Mouse (Mus musculus) midbrain, postnatal 0 days (tissue): ENCODE measurements around the gene Kit. TPM values are rescaled to one million over a fixed set of nuclear protein-coding genes. Genes with fewer than 3 reads are reported as not detected.

ENCODE experiments used
- ATAC-seq: fragments of 200-750 bp; cut with Nextera tagmentation; 2 replicates; pipeline ENCODE4 v1.8.0; 2017; ENCODE audit warnings: moderate number of reproducible peaks, mild to moderate bottlenecking, moderate TSS enrichment, moderate library complexity; ENCODE audit not compliant: low FRiP score
- DNase-seq: peaks from one replicate; pipeline ENCODE4 v3.0.0-alpha.2; 2015; ENCODE audit warnings: low spot score
- H3K27ac ChIP-seq: fragments of 300-500 bp; sonication (generic); 2 replicates; pipeline ENCODE4 v1.5.1; 2014; ENCODE audit warnings: low read depth, mild to moderate bottlenecking, low read length, mixed read lengths
- H3K27me3 ChIP-seq: fragments of 300-500 bp; sonication (generic); 2 replicates; pipeline ENCODE4 v1.6.1; 2014; ENCODE audit warnings: low read length, control low read depth, mixed read lengths; ENCODE audit not compliant: insufficient read depth
- H3K36me3 ChIP-seq: fragments of 300-500 bp; sonication (generic); 2 replicates; pipeline ENCODE4 v1.6.1; 2014; ENCODE audit warnings: low read length, control low read depth, mixed read lengths; ENCODE audit not compliant: insufficient read depth
- H3K4me1 ChIP-seq: fragments of 300-500 bp; sonication (generic); 2 replicates; pipeline ENCODE4 v1.6.1; 2014; ENCODE audit warnings: mild to moderate bottlenecking, control low read depth, antibody characterized with exemption, low read length, mixed read lengths; ENCODE audit not compliant: insufficient read depth
- H3K4me2 ChIP-seq: fragments of 300-500 bp; sonication (generic); 2 replicates; pipeline ENCODE4 v1.6.1; 2014; ENCODE audit warnings: low read depth, mild to moderate bottlenecking, low read length, mixed read lengths; ENCODE audit not compliant: poor library complexity, severe bottlenecking
- H3K4me3 ChIP-seq: fragments of 300-500 bp; sonication (generic); 2 replicates; pipeline ENCODE4 v1.5.1; 2014; ENCODE audit warnings: low read depth, mild to moderate bottlenecking, low read length, moderate library complexity
- H3K9ac ChIP-seq: fragments of 300-500 bp; sonication (generic); replicated peaks from 2 replicates; pipeline ENCODE4 v1.6.1; 2014; ENCODE audit warnings: mild to moderate bottlenecking, low read length, moderate library complexity, mixed read lengths; ENCODE audit not compliant: poor library complexity, severe bottlenecking
- H3K9me3 ChIP-seq: fragments of 300-500 bp; sonication (generic); 2 replicates; pipeline ENCODE4 v1.6.1; 2016; ENCODE audit warnings: low read length, control low read depth
- CTCF ChIP-seq: IDR thresholded peaks from 2 replicates; pipeline ENCODE4 v1.5.1; 2016; ENCODE audit warnings: antibody characterized with exemption, mild to moderate bottlenecking
- WGBS: fragments of 180-500 bp; shearing (Covaris S2); extraction: QIAGEN DNeasy Blood & Tissue Kit; methylation state at CpG from one replicate; pipeline ENCODE4 v1.1.7; 2014; 5-methylcytosine and 5-hydroxymethylcytosine counted together
- polyA plus RNA-seq: library from polyadenylated mRNA; unstranded; fragments of >200 nt; fragmentation: Nextera tagmentation; extraction: Ambion mirVana; gene quantifications from 2 replicates; pipeline ENCODE4 v1.2.1, GENCODE M21; 2015
- total RNA-seq: library from RNA; depleted of rRNA; stranded (reverse); fragments of >200 nt; gene quantifications from 2 replicates; pipeline ENCODE4 v1.2.3, GENCODE M21; 2014

Gene Kit
- total and polyA plus RNA-seq, 2 experiments from 2014 or later, result 29.9 to 51.6 TPM

- H3K4me3 ChIP-seq, result no peak overlapping the region
- no peak for DNase-seq
- 77% methylated on average over 14 of the region's 14 CpGs for WGBS
- no peaks in the 10 kb centered on the region for H3K9me3 ChIP-seq
- H3K4me1 ChIP-seq, result no peaks in the 10 kb centered on the region
- no peaks in the 10 kb centered on the region for H3K36me3 ChIP-seq
- H3K27me3 ChIP-seq, result no peaks in the 10 kb centered on the region
- no peak overlapping the region for H3K9ac ChIP-seq
- no peak for TF ChIP-seq CTCF
- H3K27ac ChIP-seq, result no peak overlapping the region
- ATAC-seq, result no peak
- no peak overlapping the region for H3K4me2 ChIP-seq
Measured at GRCm38 (mm10) chr5:75606898-75607297, 32.2 kb downstream of the Kit start.

DNA sequence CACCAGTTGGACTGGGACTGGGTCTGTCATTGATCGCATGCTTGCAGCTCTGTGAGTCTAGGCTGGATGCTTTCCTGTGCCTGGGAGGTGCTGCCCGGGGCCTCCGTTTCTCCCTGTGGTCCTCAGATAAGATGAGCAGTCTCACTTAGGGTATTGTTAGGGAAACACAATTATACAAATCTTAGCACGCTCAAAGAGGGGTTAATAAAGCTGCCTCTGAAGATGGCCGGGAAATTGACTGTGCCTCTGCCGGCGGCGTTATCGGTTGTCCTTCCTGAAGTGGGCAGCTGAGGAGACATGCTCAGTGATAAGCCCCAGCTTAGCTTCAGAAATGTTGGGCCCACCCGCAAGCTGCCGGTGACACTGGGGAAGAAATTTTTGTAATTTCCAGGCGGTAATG is 33.3 kb downstream of the Kit start:
- Histone ChIP-seq H3K36me3 (no peaks in the 10 kb centered on the region), H3K27me3 (no peaks in the 10 kb centered on the region), H3K4me1 (no peaks in the 10 kb centered on the region), H3K4me3 (no peak overlapping the region), H3K9me3 (no peaks in the 10 kb centered on the region), H3K27ac (no peak overlapping the region), H3K9ac (no peak overlapping the region), H3K4me2 (no peak overlapping the region)
- ATAC-seq, result no peak
- DNase-seq, result no peak
- TF ChIP-seq CTCF, result no peak
- WGBS, result 72% methylated on average over 12 of the region's 12 CpGs

DNA sequence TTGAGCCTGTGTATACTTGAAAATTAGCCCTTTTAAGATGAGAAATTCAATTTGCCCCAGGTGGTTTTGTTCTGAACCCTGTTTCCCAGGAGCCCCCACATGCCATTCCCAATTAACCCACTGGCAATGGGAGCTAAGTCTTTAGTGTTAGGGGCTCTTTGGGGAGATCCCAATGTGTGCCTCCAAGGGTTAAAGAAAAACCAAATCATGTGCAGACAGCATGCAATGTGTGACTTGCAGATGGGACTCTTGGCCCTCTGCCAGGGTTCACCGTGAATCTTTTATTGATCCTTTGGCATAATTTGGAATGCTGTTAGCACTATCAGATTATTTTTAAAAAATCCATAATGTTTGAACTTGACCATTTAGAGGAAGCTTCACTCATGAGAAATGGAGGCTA is 37.7 kb downstream of the Kit start:
- H3K27me3 ChIP-seq, result no peaks in the 10 kb centered on the region
- no peak overlapping the region for H3K9ac ChIP-seq
- DNase-seq (peak; percentile 64), ATAC-seq (no peak)
- H3K36me3 ChIP-seq, result no peaks in the 10 kb centered on the region
- WGBS, result 19% methylated on average over 1 of the region's 1 CpGs
- no peak overlapping the region for H3K4me3 ChIP-seq
- no peaks in the 10 kb centered on the region for H3K4me1 ChIP-seq
- H3K4me2 ChIP-seq, result no peak overlapping the region
- no peaks in the 10 kb centered on the region for H3K9me3 ChIP-seq
- TF ChIP-seq CTCF, result no peak
- no peak overlapping the region for H3K27ac ChIP-seq

DNA sequence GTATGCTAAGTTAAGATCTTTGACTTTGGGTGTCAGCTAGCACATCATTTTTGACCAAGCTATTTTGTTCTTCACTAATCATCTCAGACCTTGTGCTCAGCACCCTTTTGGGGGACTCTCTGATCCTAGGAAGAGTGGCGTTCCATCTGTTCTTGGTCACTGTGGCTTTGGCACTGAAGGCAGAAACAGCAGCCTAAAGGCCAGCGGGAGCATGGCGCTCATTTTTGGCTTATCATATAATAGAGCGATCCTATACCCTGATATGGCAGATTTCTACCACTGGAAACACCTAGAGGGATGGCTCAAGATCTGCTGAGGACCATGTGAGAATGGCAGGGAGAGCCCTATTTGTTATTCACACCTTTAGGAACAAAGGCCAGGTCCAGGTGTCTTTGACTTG is 38.2 kb downstream of the Kit start:
- H3K4me1 ChIP-seq, result no peaks in the 10 kb centered on the region
- no peaks in the 10 kb centered on the region for H3K27me3 ChIP-seq
- no peak overlapping the region for H3K9ac ChIP-seq
- H3K4me2 ChIP-seq, result no peak overlapping the region
- H3K4me3 ChIP-seq, result no peak overlapping the region
- H3K36me3 ChIP-seq, result no peaks in the 10 kb centered on the region
- DNase-seq (peak; percentile 49), ATAC-seq (no peak)
- H3K27ac ChIP-seq, result no peak overlapping the region
- no peak for TF ChIP-seq CTCF
- no peaks in the 10 kb centered on the region for H3K9me3 ChIP-seq
- 91% methylated on average over 4 of the region's 4 CpGs for WGBS

DNA sequence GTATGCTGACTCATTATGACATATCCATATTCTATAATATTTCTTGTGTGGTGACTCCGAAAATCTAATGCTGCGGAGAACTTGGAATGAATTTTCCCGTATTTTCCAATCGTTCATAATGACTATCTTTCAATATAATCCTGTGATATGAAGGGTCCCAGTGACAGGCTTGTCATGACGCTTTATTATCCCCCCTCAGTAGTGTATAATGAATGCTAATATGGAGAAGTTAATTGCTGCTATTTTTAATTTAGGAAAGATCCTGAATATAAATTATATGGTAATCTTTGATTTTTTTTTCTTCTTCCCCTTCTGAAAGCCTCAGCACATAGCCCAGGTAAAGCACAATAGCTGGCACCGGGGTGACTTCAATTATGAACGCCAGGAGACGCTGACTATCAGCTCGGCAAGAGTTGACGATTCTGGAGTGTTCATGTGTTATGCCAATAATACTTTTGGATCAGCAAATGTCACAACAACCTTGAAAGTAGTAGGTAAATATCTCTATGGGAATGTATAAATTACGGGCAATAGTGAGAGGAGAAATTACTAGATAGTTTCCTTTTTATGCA is 40.4 kb downstream of the Kit start:
- DNase-seq, result no peak
- no peak for TF ChIP-seq CTCF
- Histone ChIP-seq H3K9ac (no peak overlapping the region), H3K27me3 (no peaks in the 10 kb centered on the region), H3K4me2 (no peak overlapping the region), H3K36me3 (no peaks in the 10 kb centered on the region), H3K4me1 (no peaks in the 10 kb centered on the region), H3K9me3 (no peaks in the 10 kb centered on the region), H3K4me3 (no peak overlapping the region), H3K27ac (no peak overlapping the region)
- no peak for ATAC-seq
- WGBS, result 79% methylated on average over 11 of the region's 11 CpGs

- Histone ChIP-seq H3K36me3 (no peaks in the 10 kb centered on the region), H3K27me3 (no peaks in the 10 kb centered on the region), H3K4me3 (no peak overlapping the region), H3K27ac (no peak overlapping the region), H3K4me1 (no peaks in the 10 kb centered on the region), H3K9me3 (no peaks in the 10 kb centered on the region), H3K9ac (no peak overlapping the region), H3K4me2 (no peak overlapping the region)
- DNase-seq (no peak), ATAC-seq (no peak)
- WGBS, result 93% methylated on average over 8 of the region's 8 CpGs
- no peak for TF ChIP-seq CTCF
Measured at GRCm38 (mm10) chr5:75615624-75616023, 40.9 kb downstream of the Kit start.
